Mouse (Mus musculus): ENCODE measurements around the gene Colgalt2.
"Not testable (repeated sequence)": the region's sequence is repeated elsewhere in the genome, so short reads cannot be mapped to it uniquely, and the experiment has no call there.

Gene Colgalt2

DNA sequence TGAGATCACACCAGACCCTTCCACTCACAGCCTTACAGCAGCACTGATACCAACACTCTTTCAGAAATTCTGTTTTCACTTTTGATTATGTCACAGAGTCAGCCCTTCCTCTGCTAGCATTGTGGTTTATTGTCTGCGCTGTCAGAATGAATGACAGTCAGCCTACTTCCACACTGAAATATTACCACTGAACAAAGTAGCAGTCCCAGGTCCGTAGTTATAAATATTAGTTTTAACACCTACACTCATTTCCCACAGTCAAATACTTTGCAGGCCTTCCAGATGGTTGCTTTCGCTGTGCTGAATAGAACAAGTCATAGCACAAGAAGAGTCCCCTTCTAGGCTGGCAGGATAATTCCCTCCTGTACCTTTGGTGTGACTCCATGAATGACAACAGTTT is 22.7 kb downstream of the Colgalt2 start:
- no peak for DNase-seq

DNA sequence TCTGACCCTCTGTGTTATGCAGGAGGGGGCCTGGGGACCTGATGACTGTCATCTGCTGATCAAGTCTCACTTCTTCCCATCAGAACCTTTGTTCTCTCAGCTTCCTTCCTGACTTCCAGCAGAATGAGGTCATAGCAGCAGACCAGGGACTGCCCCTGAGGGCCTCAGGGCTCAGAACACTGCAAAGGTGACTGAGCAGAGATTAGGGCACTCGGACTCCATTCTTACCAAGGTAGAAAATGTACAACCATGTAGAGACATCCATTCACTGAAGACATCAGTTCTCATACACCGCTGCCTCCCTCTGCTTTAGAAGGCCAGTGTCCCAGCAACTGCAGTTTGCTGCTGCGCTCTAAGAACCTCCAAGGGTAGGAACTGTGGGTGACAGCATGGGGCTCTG is 23.4 kb downstream of the Colgalt2 start:
- no peak for DNase-seq

DNA sequence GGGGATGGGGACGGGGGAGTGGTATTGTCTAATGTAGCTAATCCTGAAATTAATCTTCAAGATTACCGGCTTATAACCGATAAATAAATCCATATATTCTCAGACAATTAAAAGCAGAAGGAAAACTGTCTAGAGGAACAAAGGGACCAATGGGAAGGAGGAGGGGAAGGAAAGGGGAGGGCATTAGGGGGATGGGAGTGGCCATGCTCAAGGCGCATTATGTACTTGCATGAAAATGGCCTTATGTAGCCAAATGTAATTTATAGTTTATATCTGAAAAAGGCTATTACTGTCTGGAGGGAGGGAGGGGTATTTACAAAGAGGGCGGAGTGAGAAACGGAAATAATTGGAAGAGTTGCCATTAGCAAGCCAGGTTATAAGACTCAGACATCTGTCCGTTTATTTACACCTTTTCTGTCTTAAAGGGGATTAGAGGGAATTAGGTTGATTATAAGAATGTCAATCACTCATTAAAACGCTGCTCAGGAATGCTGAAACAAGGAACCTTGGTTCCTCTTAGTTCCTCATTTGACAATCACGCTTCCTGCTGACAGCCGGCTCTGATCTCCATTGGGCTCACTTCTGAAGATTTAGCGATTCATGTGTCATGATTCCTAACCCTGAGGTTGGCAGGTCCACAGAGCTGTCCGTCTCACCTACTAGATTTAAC is 28.4 kb downstream of the Colgalt2 start:
- DNase-seq: no peak

DNA sequence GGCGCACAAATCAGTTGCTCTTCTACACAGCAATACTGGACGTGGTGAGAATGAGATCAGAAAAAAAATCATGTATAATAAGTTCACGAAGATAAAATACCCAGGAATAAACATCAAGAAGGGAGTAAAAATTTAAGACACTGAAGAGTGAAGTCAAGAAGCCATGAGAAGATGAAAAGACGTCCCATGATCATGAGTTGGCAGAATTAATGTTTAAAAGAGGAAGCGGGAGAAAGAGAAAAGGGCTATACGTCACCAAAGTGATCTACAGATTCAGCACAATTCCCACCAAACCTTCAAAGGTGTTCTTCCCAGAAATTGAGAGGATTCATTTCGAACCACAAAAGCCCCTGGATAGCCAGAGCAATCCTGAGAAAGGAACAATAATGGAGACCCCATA is 30.2 kb downstream of the Colgalt2 start:
- no peak for DNase-seq

DNA sequence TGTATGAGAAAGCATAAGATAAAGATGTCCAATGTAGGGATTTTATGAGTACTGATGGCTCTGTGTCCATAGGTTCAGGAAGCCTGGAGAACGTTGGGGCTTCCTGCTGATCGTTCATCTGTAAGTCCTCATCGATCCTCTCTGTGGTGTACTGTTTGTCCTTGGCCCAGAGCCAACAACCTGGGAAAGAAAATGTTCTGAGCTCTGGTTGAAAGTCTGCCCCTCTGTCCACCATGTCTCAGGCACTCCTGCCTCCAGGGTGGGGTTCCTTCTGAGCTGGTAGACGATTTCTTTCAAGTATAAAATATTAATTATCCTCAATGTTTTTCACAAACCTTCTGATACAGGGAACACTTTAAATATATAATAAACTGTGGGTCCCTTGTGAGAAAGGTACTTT is 34.5 kb downstream of the Colgalt2 start:
- DNase-seq: no peak

DNA sequence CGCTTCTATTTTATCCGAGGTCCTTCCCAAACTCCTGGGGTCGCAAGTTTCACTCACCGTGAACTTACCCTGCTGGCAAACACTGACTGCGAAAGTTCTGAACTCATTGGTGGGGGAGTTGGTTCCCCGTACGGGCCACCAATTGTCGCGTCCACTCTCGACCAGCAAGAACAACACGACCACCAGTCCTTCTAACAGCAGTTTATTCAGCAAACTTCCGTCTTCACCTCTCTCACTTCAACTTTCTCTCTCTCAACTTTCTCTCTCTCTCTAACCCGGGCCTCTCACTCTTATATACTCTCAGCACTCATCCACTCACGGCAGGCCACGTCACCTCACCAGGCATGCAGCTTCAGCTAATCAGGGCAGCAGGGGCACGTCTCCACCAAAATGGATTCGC is 37.9 kb downstream of the Colgalt2 start:
- not testable (repeated sequence) for DNase-seq

DNA sequence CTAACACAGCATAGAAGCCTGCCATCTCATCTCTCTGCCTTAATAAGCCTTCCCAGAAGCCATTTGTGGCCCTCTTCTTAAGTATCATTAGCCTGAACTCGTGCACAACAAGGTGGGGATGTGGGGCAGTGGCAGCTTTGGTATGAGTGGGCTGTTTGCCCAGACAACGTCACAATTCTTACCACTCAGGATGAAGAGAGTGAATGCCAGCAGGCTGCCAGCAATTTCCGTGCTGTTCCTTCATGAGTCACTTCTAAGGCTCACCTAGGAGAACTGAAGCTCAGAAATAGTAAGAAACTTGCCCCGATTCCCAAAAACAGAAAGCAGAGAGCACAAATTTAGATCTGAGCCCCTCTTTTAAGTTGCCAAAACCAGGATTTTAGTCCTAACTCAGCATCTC is 39.8 kb downstream of the Colgalt2 start:
- DNase-seq: no peak

DNA sequence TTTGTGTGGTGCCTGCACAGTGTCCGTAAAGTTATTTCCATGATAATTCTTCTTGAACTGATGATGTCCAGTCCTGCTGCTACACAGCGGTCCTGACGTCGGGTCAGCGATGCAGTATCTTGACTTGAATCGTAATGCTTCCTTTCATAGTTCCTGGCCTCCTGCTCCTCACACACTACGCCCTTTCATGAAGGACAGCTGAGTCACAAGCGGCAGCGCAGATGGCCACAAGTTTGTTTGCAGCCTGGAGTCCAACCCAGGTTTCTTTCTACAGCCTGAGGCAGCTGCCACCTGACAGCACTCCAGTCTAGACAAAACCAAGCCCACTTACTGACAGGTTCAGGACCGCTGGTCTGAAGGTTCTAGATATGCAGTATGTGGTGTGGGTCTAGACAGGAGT is 40.2 kb downstream of the Colgalt2 start:
- no peak for DNase-seq

DNA sequence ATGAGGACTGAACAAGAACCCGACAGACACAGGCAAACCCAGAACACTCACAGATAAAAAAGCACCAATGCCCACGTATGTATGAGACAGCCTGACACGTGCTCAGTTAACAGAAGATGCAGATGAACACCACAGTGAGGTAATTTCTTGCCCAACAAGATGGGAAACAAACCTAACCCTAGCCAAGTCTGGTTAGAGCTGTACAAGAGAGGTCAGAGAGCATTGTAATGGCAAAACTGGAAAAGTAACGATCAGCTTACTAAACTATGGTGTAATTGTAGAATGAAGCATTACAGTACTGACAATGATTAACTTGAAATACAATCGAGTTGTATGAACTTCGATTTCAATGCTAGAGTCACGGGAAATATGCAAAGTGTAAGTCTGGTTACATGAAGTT is 45.0 kb downstream of the Colgalt2 start:
- peak; percentile 26 for DNase-seq

DNA sequence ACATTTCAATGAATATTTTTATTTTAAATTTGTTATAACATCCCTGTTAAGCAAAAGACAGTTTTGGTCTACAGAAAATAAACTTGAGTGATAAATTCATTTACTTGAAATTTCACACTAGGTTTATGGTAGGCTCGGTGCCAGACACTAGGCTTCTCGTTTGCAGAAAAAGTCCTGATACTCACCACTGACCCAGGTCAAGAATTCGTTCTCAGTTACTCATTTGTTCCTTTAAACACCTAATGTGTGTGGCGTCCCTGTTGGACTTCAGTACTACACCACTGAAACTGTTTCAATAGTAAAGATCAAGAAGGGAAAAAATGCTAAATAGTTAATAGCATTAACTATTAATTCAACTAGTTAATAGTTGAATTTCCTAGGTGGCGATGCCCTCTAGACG is 46.3 kb downstream of the Colgalt2 start:
- DNase-seq: peak; percentile 66

DNA sequence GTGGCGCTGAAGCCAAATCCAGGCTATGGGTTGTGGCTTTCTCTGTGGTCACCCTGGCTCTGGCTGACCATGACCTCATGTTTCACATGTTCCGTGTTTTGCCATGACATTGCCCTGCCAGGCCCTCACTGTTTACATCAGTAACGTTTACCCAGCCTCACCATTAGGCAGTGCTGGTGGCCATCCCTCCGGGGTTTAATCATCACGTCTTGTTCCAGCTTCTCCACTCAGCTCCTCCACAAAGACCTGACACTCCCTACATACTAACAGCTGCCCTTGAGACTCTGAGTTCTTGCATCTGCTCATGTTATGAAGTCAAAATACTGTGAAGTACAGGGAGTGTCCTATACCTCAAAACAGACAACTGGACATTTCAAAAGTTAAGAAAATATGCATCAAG is 54.9 kb downstream of the Colgalt2 start:
- no peak for DNase-seq

DNA sequence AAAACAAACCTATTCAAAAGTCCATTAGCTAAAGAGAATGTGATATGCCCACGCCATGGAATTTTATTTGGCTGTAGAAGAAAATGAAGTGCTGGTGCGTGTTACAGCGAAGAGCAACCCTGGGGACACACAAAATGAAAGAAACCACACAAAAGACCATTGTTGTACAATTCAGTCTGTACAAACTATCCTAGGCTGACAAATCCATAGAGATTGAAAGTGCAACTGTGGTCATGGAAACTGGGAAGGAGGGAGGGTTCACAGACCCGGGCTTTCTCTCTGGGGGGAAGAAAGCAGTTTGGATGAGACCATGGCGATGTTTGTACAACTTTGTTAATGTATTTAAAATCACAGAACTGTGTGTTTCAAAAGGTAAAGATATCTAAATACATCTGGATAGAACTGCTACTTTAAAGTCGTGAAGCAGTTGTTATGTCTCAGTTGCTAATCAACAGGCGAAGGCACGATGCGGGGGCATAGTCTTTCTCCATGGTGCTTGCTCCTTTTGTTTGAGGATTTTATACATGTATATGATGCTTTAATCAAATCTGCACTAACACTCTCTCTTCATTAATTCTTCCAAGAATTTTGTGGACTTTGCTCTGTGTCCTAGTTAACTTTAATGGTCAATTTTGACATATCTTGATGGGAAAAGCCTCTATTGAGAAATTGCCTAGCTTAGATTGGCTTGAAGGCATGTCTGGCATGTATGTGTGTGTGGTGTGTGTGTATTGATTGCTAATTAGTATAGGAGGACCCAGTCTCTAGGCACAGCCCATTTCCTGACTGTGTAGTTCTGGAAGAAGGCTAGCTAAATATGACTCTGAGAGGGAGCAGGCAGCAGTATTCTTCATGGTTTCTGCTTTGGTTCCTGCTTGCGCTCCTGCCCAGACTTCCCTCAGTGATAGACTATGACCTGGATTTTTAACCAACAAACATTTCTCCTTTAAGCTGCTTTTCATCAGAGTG is 55.9 kb downstream of the Colgalt2 start:
- no peak for DNase-seq

DNA sequence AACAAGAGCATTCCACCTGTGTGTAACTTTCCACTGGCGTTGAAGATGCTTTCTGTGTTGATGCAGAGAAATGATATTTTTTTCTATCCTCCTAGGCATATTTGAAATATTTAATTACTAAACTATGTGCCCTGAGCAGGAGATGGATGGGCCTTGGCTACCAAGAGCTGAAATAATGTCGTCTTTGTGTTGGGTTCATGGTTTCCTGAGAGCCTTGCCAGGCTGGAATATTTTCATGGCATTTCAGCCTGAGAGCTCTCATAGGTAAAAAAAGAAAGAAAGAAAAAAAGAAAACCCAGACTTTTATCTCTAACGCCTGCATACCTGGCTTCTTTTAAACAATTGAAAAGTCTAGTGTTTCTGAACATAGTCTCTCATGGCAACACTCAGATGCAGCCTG is 56.6 kb downstream of the Colgalt2 start:
- DNase-seq: no peak

DNA sequence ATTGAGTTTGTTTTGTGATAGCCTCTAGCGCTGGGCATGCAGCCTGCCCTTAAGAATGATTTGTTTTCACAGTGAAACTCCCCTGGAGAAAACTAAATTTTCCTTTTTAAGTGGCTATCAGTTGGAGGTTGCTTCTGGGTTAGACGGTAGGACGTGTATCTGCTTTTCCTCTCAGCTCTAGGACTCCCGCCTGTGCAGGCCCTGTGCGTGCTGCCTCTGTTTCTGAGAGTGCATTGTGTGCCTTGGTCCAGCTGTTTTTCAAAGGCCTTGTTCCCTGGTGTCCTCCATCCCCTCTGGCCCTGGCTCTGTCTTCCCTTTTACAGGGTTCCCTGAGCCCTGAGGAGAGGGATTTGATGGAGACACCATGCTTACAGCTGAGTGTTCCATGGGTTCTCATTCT is 58.0 kb downstream of the Colgalt2 start:
- DNase-seq: no peak

DNA sequence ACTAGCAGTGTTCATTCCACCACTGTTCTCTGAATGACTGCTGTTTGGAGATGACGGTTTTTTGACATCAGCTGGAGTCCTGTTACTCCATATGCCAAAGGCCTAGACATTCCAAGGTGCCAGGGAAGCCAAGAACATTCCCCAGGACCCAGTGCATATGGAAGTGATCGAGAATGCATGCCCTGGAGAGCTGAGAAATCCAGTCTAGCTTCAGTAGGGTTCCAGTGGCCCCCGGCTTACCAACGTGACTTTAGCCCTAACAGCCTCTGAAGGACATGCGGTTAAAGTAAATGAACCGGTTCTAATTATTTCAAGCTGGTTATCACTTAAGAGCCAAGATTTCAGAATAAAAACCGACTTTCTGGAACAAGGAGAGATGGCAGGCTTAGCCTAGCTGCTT is 59.4 kb downstream of the Colgalt2 start:
- DNase-seq: peak; percentile 60

DNA sequence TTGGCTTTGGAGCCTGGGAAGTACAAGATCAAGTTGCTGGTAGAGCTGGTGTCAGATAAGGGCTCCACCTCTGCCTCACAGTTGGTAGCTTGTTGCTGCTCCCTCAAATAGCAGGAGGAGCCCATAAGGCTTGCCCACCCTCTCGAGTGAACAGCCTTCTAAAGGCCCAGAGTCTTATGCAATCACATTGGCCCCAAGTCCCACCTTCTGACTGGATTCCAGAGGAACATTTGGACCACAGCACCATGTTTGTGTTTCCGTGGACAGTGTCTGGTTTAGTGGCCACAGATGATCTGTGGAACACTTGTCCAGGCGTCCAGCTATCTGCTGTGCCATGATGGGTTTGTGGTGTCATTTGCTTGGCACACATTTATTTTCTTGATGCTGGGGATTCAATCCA is 61.3 kb downstream of the Colgalt2 start:
- no peak for DNase-seq

DNA sequence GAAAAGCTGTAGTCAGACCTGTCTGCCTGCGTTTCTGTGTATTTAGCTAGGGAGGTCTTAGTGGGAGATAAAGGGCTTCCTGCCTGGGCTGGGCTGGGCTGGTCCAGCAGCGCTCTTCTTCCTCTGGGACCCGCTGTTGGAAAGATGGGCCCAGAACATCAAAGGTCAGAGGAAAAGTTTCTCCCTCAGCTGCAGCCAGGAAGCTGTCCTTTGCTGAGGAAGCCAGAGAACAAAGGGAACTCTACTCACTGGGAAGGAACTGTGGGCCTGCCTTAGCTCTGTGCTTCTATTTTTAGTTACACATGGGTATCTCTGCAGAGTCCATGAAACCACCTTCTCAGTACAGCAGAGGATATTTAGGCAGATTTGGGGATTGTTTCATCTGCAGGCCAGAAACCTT is 62.2 kb downstream of the Colgalt2 start:
- DNase-seq: peak; percentile 43

DNA sequence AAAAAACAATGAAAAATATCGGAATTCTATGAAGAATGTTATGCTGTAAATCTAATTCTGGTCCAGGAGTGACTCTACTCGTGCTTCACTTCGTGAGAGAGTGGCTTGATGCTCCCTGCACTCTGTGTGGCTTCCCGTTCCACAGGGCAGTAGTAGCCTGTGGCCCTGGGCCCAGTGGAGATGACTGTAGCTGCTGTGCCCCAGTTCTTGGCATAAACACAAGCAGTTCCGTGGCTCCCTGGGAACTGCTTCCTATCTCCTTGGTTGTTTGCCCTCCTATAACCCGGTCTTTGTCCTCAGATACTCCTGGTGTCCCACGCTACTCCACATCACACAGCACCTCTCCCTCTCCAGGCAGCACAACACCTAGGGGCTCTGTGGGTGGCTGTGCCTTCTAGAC is 62.7 kb downstream of the Colgalt2 start:
- DNase-seq: no peak

DNA sequence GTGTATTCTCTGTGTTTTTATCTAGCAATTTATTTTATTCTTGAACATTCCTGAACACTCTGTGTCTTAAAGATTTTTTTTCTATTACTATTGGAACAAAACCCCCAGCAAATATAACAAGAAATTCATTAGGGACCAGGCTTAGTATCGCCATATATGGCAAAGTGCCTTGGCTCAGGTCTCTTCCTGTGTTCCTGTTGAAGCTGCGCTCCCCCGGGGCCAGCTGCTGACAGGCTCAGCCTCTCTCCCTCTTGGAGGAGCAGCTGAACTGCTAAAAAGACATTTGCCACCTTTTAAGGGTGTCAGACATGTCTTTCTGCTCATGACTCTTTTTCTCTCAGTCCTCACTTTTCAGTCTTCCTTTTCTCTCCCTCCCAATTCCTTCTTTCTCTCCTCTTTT is 66.7 kb downstream of the Colgalt2 start:
- no peak for DNase-seq

DNA sequence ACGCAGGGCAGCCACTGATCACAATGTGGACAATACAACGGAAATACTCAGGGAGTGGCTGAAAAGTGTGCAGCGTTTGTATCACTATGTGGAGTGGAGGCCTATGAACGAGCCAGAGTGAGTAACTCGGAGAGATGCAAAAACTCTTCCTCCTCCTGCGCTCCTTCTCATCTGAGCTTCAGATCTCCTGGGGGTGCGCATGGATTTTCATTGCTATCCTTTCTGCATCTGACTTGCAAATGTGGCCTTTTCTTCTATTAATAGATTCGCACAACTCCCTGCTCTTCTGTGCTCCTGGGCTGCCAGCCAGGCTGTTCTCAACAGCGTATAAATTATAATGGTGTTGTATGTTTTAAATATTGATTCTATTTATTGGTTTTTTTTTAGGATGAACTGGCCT is 68.8 kb downstream of the Colgalt2 start:
- DNase-seq: no peak

DNA sequence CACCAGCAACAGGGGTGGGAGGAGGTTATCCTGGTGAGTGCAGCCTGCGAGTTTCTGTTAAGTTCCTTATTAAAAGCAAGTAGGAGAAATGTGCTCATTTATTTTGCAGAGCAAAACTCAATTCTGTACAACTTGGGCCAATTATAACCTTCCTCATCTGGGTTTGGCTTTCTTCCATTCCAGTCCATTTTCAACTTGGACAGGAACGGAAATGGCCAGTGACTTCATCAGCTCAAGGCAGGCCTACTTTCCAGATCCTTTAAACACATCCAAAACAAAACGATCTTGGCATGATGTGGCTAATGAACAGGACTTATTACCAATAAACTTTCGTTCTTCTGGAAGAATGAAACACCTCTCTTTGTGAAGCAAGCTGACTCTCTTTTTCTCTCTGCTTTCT is 76.5 kb downstream of the Colgalt2 start:
- DNase-seq: no peak

DNA sequence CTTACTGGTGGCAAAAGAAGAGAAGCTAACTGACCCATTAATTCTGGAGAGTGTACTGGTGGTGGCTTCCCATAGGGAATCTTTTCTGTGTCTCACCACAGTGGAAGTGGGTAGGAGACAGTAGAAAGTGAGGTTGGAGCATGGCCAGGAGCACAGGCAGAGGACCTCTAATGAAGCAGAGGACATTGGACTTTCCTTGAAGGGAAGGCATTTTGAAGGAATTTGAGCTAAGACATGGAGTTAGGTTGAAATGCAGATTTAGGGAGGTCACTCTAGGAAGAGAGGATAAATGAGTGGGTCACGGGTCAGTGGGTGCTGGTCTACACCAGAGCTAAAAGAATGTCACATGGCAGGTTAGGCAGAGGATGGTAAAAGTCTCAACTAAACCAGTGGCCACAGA is 91.2 kb downstream of the Colgalt2 start:
- peak; percentile 60 for DNase-seq

DNA sequence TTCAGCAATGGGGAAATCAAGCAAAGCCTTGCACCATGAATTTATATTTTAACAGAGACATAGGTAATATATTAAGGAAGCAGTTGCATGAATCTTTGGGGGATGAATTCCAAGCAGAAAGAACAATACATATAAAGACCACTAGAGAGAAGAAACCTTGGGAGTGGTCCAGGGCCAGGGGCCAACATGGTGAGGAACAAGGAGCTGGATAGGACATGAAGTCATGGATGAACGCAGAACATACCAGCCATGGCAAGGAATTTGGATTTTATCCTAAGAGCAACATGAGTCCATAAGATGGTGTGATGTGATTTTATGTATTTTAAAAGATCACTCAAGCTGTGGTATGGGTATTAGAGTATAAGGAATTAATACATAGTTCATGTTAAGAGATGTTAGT is 92.6 kb downstream of the Colgalt2 start:
- DNase-seq: no peak

DNA sequence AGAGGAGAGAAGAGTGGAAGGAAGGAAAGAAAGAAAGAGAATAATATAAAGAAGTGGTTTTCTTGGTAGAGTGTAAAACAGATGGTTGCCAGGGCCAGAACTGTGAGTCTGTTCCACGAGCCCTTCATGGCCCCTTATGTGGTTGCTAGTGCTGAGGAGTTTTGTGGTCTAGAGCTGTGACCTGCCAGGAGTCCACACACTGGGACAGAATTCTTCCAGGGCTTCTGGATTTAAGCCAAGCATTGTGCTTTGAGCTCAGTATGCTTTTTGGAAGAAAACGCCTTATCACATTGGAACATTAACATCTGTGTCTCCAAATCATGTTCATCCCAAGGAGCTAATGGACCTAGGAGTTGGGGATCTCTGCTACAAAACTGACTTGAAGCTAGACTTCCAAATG is 97.2 kb downstream of the Colgalt2 start:
- DNase-seq: no peak

DNA sequence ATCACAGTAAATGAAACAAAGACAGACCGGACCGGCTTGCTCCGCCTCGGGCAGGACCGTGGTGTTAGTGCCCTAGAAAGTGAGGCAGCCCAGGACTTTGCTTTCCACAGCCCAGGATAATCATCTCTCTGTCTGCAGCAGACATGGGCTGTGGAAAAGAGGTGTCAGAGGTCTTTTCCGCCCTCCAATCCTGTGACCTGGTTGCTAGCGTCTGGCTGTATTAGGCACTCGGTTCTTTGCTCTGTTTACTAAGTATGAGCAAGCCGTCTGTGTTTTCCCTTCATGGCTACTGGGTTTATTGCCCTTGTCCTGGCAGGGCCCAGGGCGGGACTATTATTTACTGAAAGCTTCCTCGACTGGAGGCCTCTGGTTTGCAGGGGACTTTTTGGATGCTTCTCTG is 98.0 kb downstream of the Colgalt2 start:
- DNase-seq: peak; percentile 75
